In genomic region chr2:14639877-14640276, GRCm38 (mm10) we compare ENCODE assay signal across 16 mouse cellular contexts.
"Had no signal": no experiment of that assay in that cellular context is flagged by ENCODE, and none has a peak within 500 bp of the region (broad histone marks: within the 10 kb centered on the region; RNA-seq: fewer than 3 reads in every experiment).

No protein-coding gene starts in this region.

- H3K27ac ChIP-seq: kidney, postnatal 0 days; left cerebral cortex, adult 2 months; limb, embryonic 10.5 days; liver, embryonic 15.5 days; neural tube, embryonic 13.5 days had no signal

- H3K9me3 ChIP-seq: limb, embryonic 10.5 days; liver, embryonic 15.5 days; neural tube, embryonic 13.5 days had no signal

- H3K4me1 ChIP-seq: liver, embryonic 15.5 days had no signal

- H3K4me3 ChIP-seq: left cerebral cortex, adult 2 months; limb, embryonic 10.5 days; liver, embryonic 15.5 days; neural tube, embryonic 13.5 days had no signal

- DNase-seq: kidney, adult 9 months; kidney, postnatal 36 days; lung, adult 2 months; lung, postnatal 36 days; retina, postnatal 1 day; right cerebral cortex, postnatal 4 days; spleen, adult 18-20 months; thymus, adult 18-20 months; thymus, postnatal 14 days had no signal

- H3K36me3 ChIP-seq: limb, embryonic 10.5 days; liver, embryonic 15.5 days; neural tube, embryonic 13.5 days had no signal

- ATAC-seq: lung, postnatal 0 days had no signal

- H3K27me3 ChIP-seq: liver, embryonic 15.5 days; neural tube, embryonic 13.5 days had no signal

- H3K4me2 ChIP-seq: liver, embryonic 11.5 days; liver, embryonic 15.5 days; neural tube, embryonic 13.5 days had no signal

- H3K9ac ChIP-seq: liver, embryonic 15.5 days; neural tube, embryonic 13.5 days had no signal
